Mouse (Mus musculus) 3134 (cell line): Measurements from ENCODE around the gene Parvg.
A peak's percentile ranks its signal among the peaks of the same experiment; 100 is the strongest.
"Not testable (repeated sequence)": the region's sequence is repeated elsewhere in the genome, so short reads cannot be mapped to it uniquely, and the experiment has no call there.

Experiments used
- DNase-seq: peaks from one replicate; pipeline ENCODE4 v3.0.0-alpha.2; 2011; ENCODE audit warnings: low spot score; ENCODE audit not compliant: insufficient read length; ENCODE audit errors: extremely low read depth

Parvg gene

GRCm38 (mm10) chr15:84323966-84324869, at the start of gene Parvg:
TSS of gene Parvg (plus strand) at chr15:84324026.
- no peak for DNase-seq

- no peak for DNase-seq
Measured at GRCm38 (mm10) chr15:84276066-84276465, 47.8 kb upstream of the Parvg start.

GRCm38 (mm10) chr15:84278091-84278490, 45.7 kb upstream of the Parvg start:
- no peak for DNase-seq

- DNase-seq = no peak
Measured at GRCm38 (mm10) chr15:84278656-84279055, 45.2 kb upstream of the Parvg start.

- no peak for DNase-seq
Measured at GRCm38 (mm10) chr15:84280309-84280708, 43.5 kb upstream of the Parvg start.

- DNase-seq = no peak
Measured at GRCm38 (mm10) chr15:84280712-84281347, 43.0 kb upstream of the Parvg start.

GRCm38 (mm10) chr15:84282206-84283085, 41.4 kb upstream of the Parvg start:
- DNase-seq = no peak

GRCm38 (mm10) chr15:84284059-84284458, 39.8 kb upstream of the Parvg start:
- no peak for DNase-seq

GRCm38 (mm10) chr15:84285453-84285852, 38.4 kb upstream of the Parvg start:
- no peak for DNase-seq

GRCm38 (mm10) chr15:84288953-84289352, 34.9 kb upstream of the Parvg start:
- not testable (repeated sequence) for DNase-seq

GRCm38 (mm10) chr15:84291097-84291496, 32.7 kb upstream of the Parvg start:
- DNase-seq = no peak

GRCm38 (mm10) chr15:84293590-84293989, 30.2 kb upstream of the Parvg start:
- no peak for DNase-seq

- DNase-seq = no peak
Measured at GRCm38 (mm10) chr15:84294391-84294790, 29.4 kb upstream of the Parvg start.

GRCm38 (mm10) chr15:84295225-84295624, 28.6 kb upstream of the Parvg start:
- DNase-seq = peak; percentile 40

- DNase-seq = no peak
Measured at GRCm38 (mm10) chr15:84297454-84297853, 26.4 kb upstream of the Parvg start.

- no peak for DNase-seq
Measured at GRCm38 (mm10) chr15:84298804-84299370, 24.9 kb upstream of the Parvg start.

- DNase-seq = no peak
Measured at GRCm38 (mm10) chr15:84299662-84300333, 24.0 kb upstream of the Parvg start.

GRCm38 (mm10) chr15:84300591-84300990, 23.2 kb upstream of the Parvg start:
- no peak for DNase-seq

- DNase-seq = no peak
Measured at GRCm38 (mm10) chr15:84301026-84301425, 22.8 kb upstream of the Parvg start.
